22 mouse cellular contexts compared by ENCODE assay signal in the genomic region with DNA sequence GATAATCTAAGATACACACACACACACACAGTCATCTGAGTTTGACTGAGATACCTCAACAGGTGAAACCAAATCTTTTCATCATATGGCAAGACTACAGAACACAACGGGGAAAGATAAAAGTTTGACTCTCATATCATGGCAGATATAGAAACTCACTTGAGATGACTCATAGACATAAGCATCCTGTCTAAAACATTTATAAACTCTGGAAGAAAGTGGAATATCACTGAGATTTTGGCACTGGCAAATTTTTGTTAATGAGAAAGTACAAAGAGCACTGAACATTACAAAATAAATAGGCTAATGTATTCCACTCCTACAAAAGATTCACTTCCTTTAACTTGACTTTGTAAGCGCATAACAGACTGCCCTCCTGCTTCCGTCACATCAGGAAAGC.
"Had no signal": no experiment of that assay in that cellular context is flagged by ENCODE, and none has a peak within 500 bp of the region (broad histone marks: within the 10 kb centered on the region; RNA-seq: fewer than 3 reads in every experiment).

No protein-coding gene starts in this region.

- ATAC-seq: hindbrain, embryonic 16.5 days; hindbrain, postnatal 0 days; inflammation-experienced regulatory T-cells, adult 6 months; intestine, embryonic 15.5 days; intestine, embryonic 16.5 days; intestine, postnatal 0 days had no signal

- DNase-seq: heart, postnatal 10 days; heart, postnatal 14 days; heart, postnatal 36 days; heart, postnatal 4 days; kidney, adult 11 months; kidney, adult 18-20 months; kidney, adult 2 months; kidney, adult 8-10 months; kidney, adult 9 months; kidney, postnatal 10 days; kidney, postnatal 14 days; kidney, postnatal 25 days; kidney, postnatal 36 days; kidney, postnatal 4 days; layer of hippocampus, adult 9-11 months; layer of hippocampus, postnatal 36 days had no signal
